Mouse (Mus musculus) lung, adult 2 months (tissue): Measurements from ENCODE around the gene Isca2. TPM values are rescaled to one million over a fixed set of nuclear protein-coding genes. Genes with fewer than 3 reads are reported as not detected.

ENCODE experiments used
- DNase-seq: peaks from one replicate; pipeline ENCODE4 v3.0.0; 2022
- H3K4me1 ChIP-seq: fragments of 200-500 bp; 2 replicates; pipeline ENCODE4 v1.6.1; 2011; ENCODE audit warnings: low read length; ENCODE audit not compliant: control insufficient read depth, insufficient read depth
- H3K4me3 ChIP-seq: fragments of 200-500 bp; replicated peaks from 2 replicates; pipeline ENCODE3; 2011; ENCODE audit warnings: low read depth, mild to moderate bottlenecking, control low read depth, low read length; ENCODE audit errors: extremely low read depth
- CTCF ChIP-seq: fragments of 200-500 bp; IDR thresholded peaks from 2 replicates; pipeline ENCODE4 v1.5.1; 2011; ENCODE audit warnings: mild to moderate bottlenecking, low read length, control low read depth; ENCODE audit not compliant: insufficient read depth
- POLR2A ChIP-seq: fragments of 200-500 bp; IDR thresholded peaks from 2 replicates; pipeline ENCODE4 v1.6.1; 2011; ENCODE audit warnings: low read depth, mild to moderate bottlenecking, control low read depth, low read length, borderline replicate concordance; ENCODE audit errors: extremely low read depth
- WGBS: fragments of 180-500 bp; shearing (Covaris S2); methylation state at CpG from one replicate; pipeline ENCODE4 v1.1.7; 2018; 5-methylcytosine and 5-hydroxymethylcytosine counted together
- polyA plus RNA-seq: library from polyadenylated mRNA; depleted of rRNA; stranded (reverse); fragments of >200 nt; gene quantifications from 2 replicates; pipeline ENCODE4 v1.2.3, GENCODE M21; 2012; rRNA removed

Gene Isca2
- polyA plus RNA-seq, 1 experiment, result 34.2 TPM

DNA sequence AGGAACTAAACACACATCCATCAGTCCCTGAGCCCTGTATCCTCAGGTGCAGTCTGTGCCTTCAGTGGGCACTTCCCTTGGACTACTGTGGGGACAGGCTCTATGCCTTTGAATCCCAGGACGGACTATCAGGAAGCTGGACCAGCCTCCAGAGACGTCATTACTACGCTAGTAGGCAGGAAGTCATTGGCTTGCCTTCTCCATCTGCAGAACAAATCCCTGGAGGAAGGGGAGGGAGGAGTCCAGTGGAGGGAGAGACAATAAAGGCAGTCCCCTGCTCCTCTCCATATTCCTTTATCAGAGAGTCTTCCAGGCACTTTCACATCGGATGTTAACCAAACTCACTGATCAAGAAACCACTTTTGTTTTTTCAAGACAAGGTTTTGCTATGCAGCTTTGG lies 38.5 kb downstream of the Isca2 start:
- no peak for DNase-seq
- TF ChIP-seq POLR2A (no peak), CTCF (no peak)
- H3K4me3 ChIP-seq, result no peak overlapping the region
- 43% methylated on average over 4 of the region's 4 CpGs for WGBS
- H3K4me1 ChIP-seq, result no peaks in the 10 kb centered on the region; the same call in 1 of the 2 replicates

GRCm38 (mm10) chr12:84812004-84812403 lies 39.0 kb downstream of the Isca2 start:
- no peak for DNase-seq
- no peak overlapping the region for H3K4me3 ChIP-seq
- H3K4me1 ChIP-seq, result no peaks in the 10 kb centered on the region; the same call in 1 of the 2 replicates
- WGBS, result 58% methylated on average over 3 of the region's 3 CpGs
- TF ChIP-seq CTCF (peak; percentile 38; the same call in 1 of the 2 replicates), POLR2A (no peak)

DNA sequence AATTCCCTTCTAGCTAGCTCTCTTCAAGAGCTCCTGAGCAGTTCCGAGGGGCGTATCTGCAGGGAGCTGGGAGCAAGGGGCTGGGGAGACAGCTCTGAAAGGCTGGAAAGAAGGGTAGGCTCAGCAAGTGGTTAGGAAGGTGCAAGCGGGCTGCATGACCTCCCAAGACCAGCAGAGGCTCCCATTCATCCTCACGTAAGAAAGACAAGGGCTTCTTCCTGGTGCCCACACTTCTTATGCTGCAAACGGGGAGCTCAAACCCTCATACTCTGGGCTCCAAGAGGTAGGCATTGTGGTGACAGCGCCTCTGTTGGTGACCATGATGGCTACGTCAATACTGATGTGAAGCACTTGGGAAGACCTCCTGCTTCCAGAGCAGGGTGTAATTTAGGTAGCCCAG lies 40.7 kb downstream of the Isca2 start:
- 50% methylated on average over 7 of the region's 7 CpGs for WGBS
- no peak overlapping the region for H3K4me3 ChIP-seq
- no peaks in the 10 kb centered on the region; the same call in 1 of the 2 replicates for H3K4me1 ChIP-seq
- DNase-seq, result no peak
- TF ChIP-seq POLR2A (no peak), CTCF (peak; percentile 57; the same call in 1 of the 2 replicates)

DNA sequence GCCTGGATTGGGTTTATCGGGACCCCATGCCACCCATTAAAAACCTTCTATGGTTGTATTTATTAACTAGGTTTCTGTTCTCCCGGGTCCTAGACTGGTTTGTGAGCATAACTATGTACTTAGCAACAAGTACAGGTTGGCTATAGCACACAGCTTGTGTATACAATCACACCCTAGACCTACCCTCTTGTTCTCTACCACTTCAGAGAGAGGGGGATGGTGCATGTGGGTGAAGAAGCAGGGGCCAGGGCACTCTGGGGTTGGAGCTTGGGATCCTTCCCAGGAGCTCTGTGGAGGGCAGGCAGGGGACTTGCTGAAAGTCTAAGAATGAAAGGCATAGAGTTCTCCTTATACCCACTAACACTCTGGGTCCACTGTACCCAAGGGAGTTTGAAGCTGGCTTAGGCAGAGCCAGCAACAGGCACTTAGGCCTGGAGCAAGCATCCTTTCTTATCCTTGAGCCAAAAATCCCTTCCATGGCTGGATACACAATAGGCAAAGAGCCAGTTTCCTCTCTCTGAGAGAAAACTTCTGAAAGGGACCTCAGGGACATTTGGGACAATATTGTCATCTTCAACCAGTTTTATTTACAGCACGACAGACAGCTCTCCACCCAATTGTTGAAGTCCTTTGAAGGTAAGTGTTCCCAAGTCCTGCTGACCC lies 41.7 kb downstream of the Isca2 start:
- DNase-seq, result no peak
- Histone ChIP-seq H3K4me1 (no peaks in the 10 kb centered on the region; the same call in 1 of the 2 replicates), H3K4me3 (no peak overlapping the region)
- 63% methylated on average over 3 of the region's 3 CpGs for WGBS
- TF ChIP-seq CTCF (no peak), POLR2A (no peak)

GRCm38 (mm10) chr12:84818496-84818895 lies 45.4 kb downstream of the Isca2 start:
- Histone ChIP-seq H3K4me1 (no peaks in the 10 kb centered on the region), H3K4me3 (no peak overlapping the region)
- DNase-seq, result no peak
- WGBS, result 64% methylated on average over 4 of the region's 4 CpGs
- TF ChIP-seq CTCF (no peak), POLR2A (no peak)

GRCm38 (mm10) chr12:84819236-84820168 lies 46.5 kb downstream of the Isca2 start:
- TF ChIP-seq CTCF, result no peak
- no peak for TF ChIP-seq POLR2A

DNA sequence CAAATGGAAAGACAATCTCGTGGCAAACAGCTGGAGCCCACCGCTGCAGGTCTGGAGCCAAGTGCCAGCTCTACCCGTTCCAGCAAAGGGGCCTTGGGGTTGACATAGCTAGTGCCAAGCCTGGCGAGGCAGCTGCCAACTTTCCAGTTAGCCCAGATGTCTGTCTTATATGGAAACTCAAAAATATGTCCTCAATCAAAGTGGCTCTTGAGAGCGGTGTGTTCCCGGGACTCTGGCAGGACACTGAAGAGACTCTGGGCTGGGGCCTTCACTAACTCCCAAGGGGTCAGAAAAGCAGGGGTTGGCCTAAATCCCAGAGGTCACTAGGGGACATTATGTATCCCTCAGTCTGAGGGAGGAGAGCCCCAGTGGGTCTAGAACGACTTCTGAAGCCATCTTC lies 50.5 kb downstream of the Isca2 start:
- H3K4me3 ChIP-seq, result no peak overlapping the region
- no peak for DNase-seq
- WGBS, result 44% methylated on average over 7 of the region's 7 CpGs
- TF ChIP-seq CTCF, result no peak
- TF ChIP-seq POLR2A, result no peak
- H3K4me1 ChIP-seq, result no peaks in the 10 kb centered on the region

More at GRCm38 (mm10) chr12:84819236-84820168, 46.5 kb downstream of the Isca2 start:
- no peak overlapping the region for H3K4me3 ChIP-seq
- 71% methylated on average over 13 of the region's 13 CpGs for WGBS
- DNase-seq, result no peak
- H3K4me1 ChIP-seq, result no peaks in the 10 kb centered on the region

GRCm38 (mm10) chr12:84824203-84824602 lies 51.2 kb downstream of the Isca2 start:
- WGBS, result 50% methylated on average over 5 of the region's 5 CpGs

More at GRCm38 (mm10) chr12:84824203-84824602, 51.2 kb downstream of the Isca2 start:
- no peaks in the 10 kb centered on the region for H3K4me1 ChIP-seq
- no peak for DNase-seq
- no peak overlapping the region for H3K4me3 ChIP-seq
- TF ChIP-seq CTCF (no peak), POLR2A (no peak)

Other genes with a start within 250 kb of the Isca2 start
- not detected in 2 replicates for gene Vsx2, start 203.5 kb upstream of the Isca2 start, polyA plus RNA-seq
- 20.7 and 26.4 TPM in 2 replicates for gene Abcd4, start 155.8 kb upstream of the Isca2 start, polyA plus RNA-seq
- gene Vrtn, start 132.2 kb upstream of the Isca2 start, polyA plus RNA-seq, result not detected in 2 replicates
- gene Syndig1l, start 74.4 kb upstream of the Isca2 start, polyA plus RNA-seq, result 0.07 TPM in 1 of 2 replicates, not detected in the other
- 572 and 1,005 TPM in 2 replicates for gene Npc2, start 99 bp upstream of the Isca2 start, polyA plus RNA-seq
- gene Ltbp2, start 103.3 kb downstream of the Isca2 start, polyA plus RNA-seq, result 91.3 and 96.8 TPM in 2 replicates
- gene Fcf1, start 197.6 kb downstream of the Isca2 start, polyA plus RNA-seq, result 18.4 and 34.0 TPM in 2 replicates
- 22.9 and 26.9 TPM in 2 replicates for gene Arel1, start 197.6 kb downstream of the Isca2 start, polyA plus RNA-seq
- 12.4 and 16.2 TPM in 2 replicates for gene Ylpm1, start 223.1 kb downstream of the Isca2 start, polyA plus RNA-seq